Mouse (Mus musculus) heart, adult 2 months (tissue): ENCODE data around the gene Elp4.

Experiments used
- CTCF ChIP-seq: fragments of 200-600 bp; IDR thresholded peaks from 2 replicates; pipeline ENCODE4 v1.8.1; 2022; ENCODE audit warnings: antibody characterized with exemption, mild to moderate bottlenecking, moderate library complexity
- POLR2A ChIP-seq: fragments of 200-500 bp; IDR thresholded peaks from 2 replicates; pipeline ENCODE4 v1.6.1; 2011; ENCODE audit warnings: mild to moderate bottlenecking, low read depth, low read length, control low read depth; ENCODE audit not compliant: insufficient read depth

GRCm38 (mm10) chr2:105666331-105666730 lies 238.0 kb downstream of the Elp4 start:
- TF ChIP-seq CTCF = no peak
- no peak for TF ChIP-seq POLR2A
